Mouse (Mus musculus): ENCODE measurements around the gene Jag1. TPM values are rescaled to one million over a fixed set of nuclear protein-coding genes. Genes with fewer than 3 reads are reported as not detected.

Gene Jag1
- total and polyA plus RNA-seq, 3 experiments = not detected

- no peak overlapping the region for H3K4me2 ChIP-seq (ENCODE audit: insufficient read depth, low read depth, poor library complexity, severe bottlenecking)
- H3K9ac ChIP-seq (ENCODE audit: insufficient read depth, low read depth) = no peak overlapping the region
- H3K27me3 ChIP-seq (replicated peaks) = no peaks in the 10 kb centered on the region
- H3K4me3 ChIP-seq (replicated peaks in 1 of 3; ENCODE audit: low read depth in 2 of 3, low read length in 2 of 3, poor library complexity in 1 of 3) = no peak overlapping the region
- H3K4me1 ChIP-seq (ENCODE audit: control insufficient read depth in 1 of 2, insufficient read depth in 2 of 2) = no peaks in the 10 kb centered on the region
- no peak overlapping the region for H3K27ac ChIP-seq (ENCODE audit: insufficient read depth, low read depth)
- dilution Hi-C loops (cut with MboI; ENCODE audit: extremely low pct_ligation_motif_present, extremely low pct_unique_long_range_greater_than_20kb, low sequenced_read_pairs) (no loop called here), in situ Hi-C loops (cut with MboI; ENCODE audit: low pct_ligation_motif_present, low pct_unique_long_range_greater_than_20kb, low sequenced_read_pairs) (no loop called here)
- no peaks in the 10 kb centered on the region for H3K36me3 ChIP-seq (replicated peaks in 1 of 2; ENCODE audit: control insufficient read depth in 1 of 2, insufficient read depth in 1 of 2, low read length in 1 of 2)
- no peaks in the 10 kb centered on the region for H3K9me3 ChIP-seq (replicated peaks; ENCODE audit: low read length)
- TF ChIP-seq CHD1 (IDR thresholded peaks at IDR 0.05; ENCODE audit: low read depth, low read length) (no peak), SMC3 (IDR thresholded peaks at IDR 0.05; ENCODE audit: low read depth, low read length) (no peak), ZKSCAN1 (IDR thresholded peaks at IDR 0.05; ENCODE audit: borderline replicate concordance, low read depth, low read length) (no peak), SIN3A (IDR thresholded peaks at IDR 0.05; ENCODE audit: low read length) (no peak), RAD21 (IDR thresholded peaks at IDR 0.05; ENCODE audit: low read depth, low read length) (no peak), TCF12 (IDR thresholded peaks at IDR 0.05; ENCODE audit: low read depth, low read length) (no peak), E2F4 (IDR thresholded peaks at IDR 0.05; ENCODE audit: insufficient replicate concordance, low read depth, low read length) (no peak), JUN (IDR thresholded peaks at IDR 0.05; ENCODE audit: insufficient read depth, low read depth, low read length) (no peak), PAX5 (IDR thresholded peaks at IDR 0.05; ENCODE audit: low read length) (no peak), MAZ (IDR thresholded peaks at IDR 0.05; ENCODE audit: low read depth, low read length) (no peak), ZMIZ1 (IDR thresholded peaks at IDR 0.05; ENCODE audit: low read depth, low read length) (no peak), HCFC1 (IDR thresholded peaks at IDR 0.05; ENCODE audit: low read depth, low read length) (no peak), ZC3H11A (IDR thresholded peaks at IDR 0.05; ENCODE audit: low read depth, low read length) (no peak)
- DNase-seq (ENCODE audit: extremely low read depth) = no peak
- no peaks in the 10 kb centered on the region for H3K79me2 ChIP-seq (replicated peaks; ENCODE audit: control insufficient read depth, extremely low read depth, insufficient read depth, poor library complexity, severe bottlenecking)
Measured at GRCm38 (mm10) chr2:137080468-137080867, 36.0 kb downstream of the Jag1 start.

DNA sequence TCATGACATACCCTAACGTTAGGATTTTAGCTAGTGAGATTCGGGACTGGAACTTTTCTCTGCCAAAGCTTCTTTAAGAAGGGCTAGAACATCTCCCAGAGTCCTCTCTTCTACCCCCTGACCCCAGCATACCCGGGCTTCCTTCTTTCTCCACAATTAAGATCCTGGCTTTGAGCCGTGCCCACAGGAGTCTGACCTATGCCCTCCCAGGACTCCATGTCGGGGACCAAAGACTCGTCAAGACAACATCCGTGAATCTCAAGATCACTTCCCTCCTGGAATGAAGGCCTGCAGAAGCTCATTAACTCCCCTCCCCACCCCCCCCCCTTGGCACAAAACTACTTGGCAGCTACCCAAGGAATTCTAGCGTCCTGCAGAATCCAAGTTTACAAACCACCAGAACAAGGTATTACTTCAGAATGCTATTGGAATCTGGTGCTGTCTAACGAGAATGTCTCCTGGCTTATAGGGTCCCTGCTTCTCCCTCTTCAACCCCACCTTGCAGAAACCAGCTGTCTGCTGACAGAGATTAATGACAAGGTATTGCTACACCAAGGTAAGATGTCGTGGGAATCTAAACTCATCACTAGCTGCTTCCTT is 36.6 kb downstream of the Jag1 start:
- dilution Hi-C loops (cut with MboI; ENCODE audit: extremely low pct_ligation_motif_present, extremely low pct_unique_long_range_greater_than_20kb, low sequenced_read_pairs) (no loop called here), in situ Hi-C loops (cut with MboI; ENCODE audit: low pct_ligation_motif_present, low pct_unique_long_range_greater_than_20kb, low sequenced_read_pairs) (no loop called here)
- no peak overlapping the region for H3K4me3 ChIP-seq (replicated peaks in 1 of 3; ENCODE audit: low read depth in 2 of 3, low read length in 2 of 3, poor library complexity in 1 of 3)
- TF ChIP-seq ZKSCAN1 (IDR thresholded peaks at IDR 0.05; ENCODE audit: borderline replicate concordance, low read depth, low read length) (no peak), ZNF384 (IDR thresholded peaks at IDR 0.05; ENCODE audit: low read depth, low read length) (no peak), CHD2 (IDR thresholded peaks at IDR 0.05; ENCODE audit: low read length) (no peak), EP300 (IDR thresholded peaks at IDR 0.05; ENCODE audit: low read length) (no peak), JUN (IDR thresholded peaks at IDR 0.05; ENCODE audit: insufficient read depth, low read depth, low read length) (no peak), ETS1 (conservative IDR thresholded peaks at IDR 0.05; ENCODE audit: low read depth, low read length) (no peak), IRF4 (IDR thresholded peaks at IDR 0.05; ENCODE audit: low read depth, low read length) (no peak), GABPA (IDR thresholded peaks at IDR 0.05; ENCODE audit: insufficient replicate concordance, low read depth, low read length) (no peak), POLR2AphosphoS2 (IDR thresholded peaks at IDR 0.05; ENCODE audit: low read depth, low read length) (no peak), MAFK (IDR thresholded peaks at IDR 0.05; ENCODE audit: insufficient replicate concordance, low read length) (no peak)
- H3K4me1 ChIP-seq (ENCODE audit: control insufficient read depth in 1 of 2, insufficient read depth in 2 of 2) = no peaks in the 10 kb centered on the region
- H3K27ac ChIP-seq (ENCODE audit: insufficient read depth, low read depth) = no peak overlapping the region
- H3K79me2 ChIP-seq (replicated peaks; ENCODE audit: control insufficient read depth, extremely low read depth, insufficient read depth, poor library complexity, severe bottlenecking) = no peaks in the 10 kb centered on the region
- H3K27me3 ChIP-seq (replicated peaks) = no peaks in the 10 kb centered on the region
- H3K9ac ChIP-seq (ENCODE audit: insufficient read depth, low read depth) = no peak overlapping the region
- no peaks in the 10 kb centered on the region for H3K36me3 ChIP-seq (replicated peaks in 1 of 2; ENCODE audit: control insufficient read depth in 1 of 2, insufficient read depth in 1 of 2, low read length in 1 of 2)
- no peaks in the 10 kb centered on the region for H3K9me3 ChIP-seq (replicated peaks; ENCODE audit: low read length)
- DNase-seq (ENCODE audit: extremely low read depth) = no peak
- H3K4me2 ChIP-seq (ENCODE audit: insufficient read depth, low read depth, poor library complexity, severe bottlenecking) = no peak overlapping the region

Data from CH12.LX (cell line).